Mouse (Mus musculus): ENCODE data around the gene Hamp. TPM values are rescaled to one million over a fixed set of nuclear protein-coding genes. Genes with fewer than 3 reads are reported as not detected.
"Not testable (repeated sequence)": the region's sequence is repeated elsewhere in the genome, so short reads cannot be mapped to it uniquely, and the experiment has no call there.

Hamp gene
- polyA plus RNA-seq, 1 experiment from 2014 or later, result not detected

DNA sequence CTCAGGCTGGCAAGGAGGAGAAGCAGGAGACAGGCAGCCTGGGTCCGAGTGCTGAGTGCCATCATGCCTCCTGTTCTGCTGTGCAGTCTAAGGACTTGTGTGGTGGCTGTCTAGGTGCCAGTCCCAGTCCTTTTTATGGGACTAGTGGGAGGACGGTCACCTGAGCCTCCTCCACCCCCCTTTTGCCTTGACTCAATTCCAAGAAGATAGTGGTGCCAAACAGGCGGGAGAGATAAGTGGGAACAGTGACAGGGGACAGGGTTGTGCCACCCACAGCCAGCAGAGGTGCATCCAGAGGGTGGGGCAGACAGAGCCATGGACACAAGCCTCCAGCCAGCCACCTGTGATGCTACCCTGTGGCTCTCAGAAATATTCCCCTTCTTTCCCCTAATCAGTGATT is 19.8 kb downstream of the Hamp start:
- no peak overlapping the region for H3K4me2 ChIP-seq (ENCODE audit: low read depth, low read length)
- ATAC-seq (ENCODE audit: low read depth), result no peak
- WGBS, result 66% methylated on average over 3 of the region's 3 CpGs
- H3K9me3 ChIP-seq (ENCODE audit: control insufficient read depth, low read length), result no peaks in the 10 kb centered on the region
- H3K4me1 ChIP-seq (ENCODE audit: control insufficient read depth, insufficient read depth, low read length), result no peaks in the 10 kb centered on the region
- H3K27me3 ChIP-seq (ENCODE audit: control insufficient read depth, insufficient read depth, low read length), result no peaks in the 10 kb centered on the region
- no peaks in the 10 kb centered on the region for H3K36me3 ChIP-seq (ENCODE audit: control insufficient read depth, insufficient read depth, low read length)
- H3K27ac ChIP-seq (ENCODE audit: low read depth, low read length), result no peak overlapping the region
- no peak overlapping the region for H3K4me3 ChIP-seq (ENCODE audit: low read depth, low read length)
- H3K9ac ChIP-seq (replicated peaks; ENCODE audit: low read depth, low read length), result no peak overlapping the region

- not testable (repeated sequence) for H3K9ac ChIP-seq (replicated peaks; ENCODE audit: low read depth, low read length); ATAC-seq (ENCODE audit: low read depth); H3K27me3 ChIP-seq (ENCODE audit: control insufficient read depth, insufficient read depth, low read length); H3K27ac ChIP-seq (ENCODE audit: low read depth, low read length); H3K36me3 ChIP-seq (ENCODE audit: control insufficient read depth, insufficient read depth, low read length); H3K4me2 ChIP-seq (ENCODE audit: low read depth, low read length); H3K9me3 ChIP-seq (ENCODE audit: control insufficient read depth, low read length); H3K4me3 ChIP-seq (ENCODE audit: low read depth, low read length); H3K4me1 ChIP-seq (ENCODE audit: control insufficient read depth, insufficient read depth, low read length)
- 47% methylated on average over 3 of the region's 3 CpGs for WGBS
Observed at GRCm38 (mm10) chr7:30922490-30922889, 21.3 kb downstream of the Hamp start.

- H3K4me2 ChIP-seq (ENCODE audit: low read depth, low read length), result no peak overlapping the region
- H3K27ac ChIP-seq (ENCODE audit: low read depth, low read length), result no peak overlapping the region
- H3K36me3 ChIP-seq (ENCODE audit: control insufficient read depth, insufficient read depth, low read length), result no peaks in the 10 kb centered on the region
- no peak overlapping the region for H3K9ac ChIP-seq (replicated peaks; ENCODE audit: low read depth, low read length)
- H3K9me3 ChIP-seq (ENCODE audit: control insufficient read depth, low read length), result no peaks in the 10 kb centered on the region
- ATAC-seq (ENCODE audit: low read depth), result no peak
- H3K27me3 ChIP-seq (ENCODE audit: control insufficient read depth, insufficient read depth, low read length), result no peaks in the 10 kb centered on the region
- no peaks in the 10 kb centered on the region for H3K4me1 ChIP-seq (ENCODE audit: control insufficient read depth, insufficient read depth, low read length)
- no peak overlapping the region for H3K4me3 ChIP-seq (ENCODE audit: low read depth, low read length)
- 60% methylated on average over 3 of the region's 3 CpGs for WGBS
Observed at GRCm38 (mm10) chr7:30920217-30920616, 23.6 kb downstream of the Hamp start.

- no peak overlapping the region for H3K9ac ChIP-seq (replicated peaks; ENCODE audit: low read depth, low read length)
- H3K27ac ChIP-seq (ENCODE audit: low read depth, low read length), result no peak overlapping the region
- WGBS, result 77% methylated on average over 4 of the region's 4 CpGs
- no peak overlapping the region for H3K4me2 ChIP-seq (ENCODE audit: low read depth, low read length)
- no peaks in the 10 kb centered on the region for H3K27me3 ChIP-seq (ENCODE audit: control insufficient read depth, insufficient read depth, low read length)
- H3K36me3 ChIP-seq (ENCODE audit: control insufficient read depth, insufficient read depth, low read length), result no peaks in the 10 kb centered on the region
- H3K4me3 ChIP-seq (ENCODE audit: low read depth, low read length), result no peak overlapping the region
- H3K9me3 ChIP-seq (ENCODE audit: control insufficient read depth, low read length), result no peaks in the 10 kb centered on the region
- H3K4me1 ChIP-seq (ENCODE audit: control insufficient read depth, insufficient read depth, low read length), result no peaks in the 10 kb centered on the region
- no peak for ATAC-seq (ENCODE audit: low read depth)
Observed at GRCm38 (mm10) chr7:30917219-30917618, 26.6 kb downstream of the Hamp start.

GRCm38 (mm10) chr7:30916713-30917112 is 27.1 kb downstream of the Hamp start:
- Histone ChIP-seq H3K4me1 (ENCODE audit: control insufficient read depth, insufficient read depth, low read length) (no peaks in the 10 kb centered on the region), H3K9me3 (ENCODE audit: control insufficient read depth, low read length) (no peaks in the 10 kb centered on the region), H3K9ac (replicated peaks; ENCODE audit: low read depth, low read length) (no peak overlapping the region), H3K4me2 (ENCODE audit: low read depth, low read length) (no peak overlapping the region), H3K36me3 (ENCODE audit: control insufficient read depth, insufficient read depth, low read length) (no peaks in the 10 kb centered on the region), H3K4me3 (ENCODE audit: low read depth, low read length) (no peak overlapping the region), H3K27me3 (ENCODE audit: control insufficient read depth, insufficient read depth, low read length) (no peaks in the 10 kb centered on the region), H3K27ac (ENCODE audit: low read depth, low read length) (no peak overlapping the region)
- ATAC-seq (ENCODE audit: low read depth), result no peak
- WGBS, result 39% methylated on average over 6 of the region's 6 CpGs

DNA sequence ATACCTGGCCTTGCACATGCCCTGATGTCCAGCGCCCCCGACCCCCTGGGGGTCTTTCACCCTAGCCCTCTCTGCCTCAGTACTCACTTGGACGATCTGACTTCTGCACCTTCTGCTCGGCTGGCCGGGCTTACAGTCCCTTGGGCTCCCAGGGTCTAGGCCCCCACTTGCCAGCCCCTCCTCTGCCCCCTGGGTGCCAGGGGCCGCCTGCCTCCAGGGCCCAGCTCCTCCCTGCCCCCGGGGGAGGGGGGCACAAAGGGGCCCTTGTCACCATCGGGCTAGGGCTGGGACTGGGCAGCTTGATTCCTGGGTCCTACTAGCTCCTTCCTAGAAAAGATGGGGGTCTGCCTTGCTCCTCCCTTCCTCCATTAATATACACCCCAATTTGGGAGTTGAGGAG is 29.1 kb downstream of the Hamp start, which contains the start of gene Mag:
Mag (minus strand) TSS at position 142 of the 400 bp plus-strand sequence.
- Histone ChIP-seq H3K9ac (replicated peaks; ENCODE audit: low read depth, low read length) (no peak within 1 kb of the TSS), H3K36me3 (ENCODE audit: control insufficient read depth, insufficient read depth, low read length) (no peaks in the 10 kb centered on the region), H3K4me1 (ENCODE audit: control insufficient read depth, insufficient read depth, low read length) (no peaks in the 10 kb centered on the region), H3K9me3 (ENCODE audit: control insufficient read depth, low read length) (no peaks in the 10 kb centered on the region), H3K27me3 (ENCODE audit: control insufficient read depth, insufficient read depth, low read length) (no peaks in the 10 kb centered on the region), H3K27ac (ENCODE audit: low read depth, low read length) (no peak within 1 kb of the TSS), H3K4me3 (ENCODE audit: low read depth, low read length) (no peak within 1 kb of the TSS), H3K4me2 (ENCODE audit: low read depth, low read length) (no peak within 1 kb of the TSS)
- ATAC-seq (ENCODE audit: low read depth), result no peak
- 74% methylated on average over 8 of the region's 8 CpGs for WGBS

GRCm38 (mm10) chr7:30909773-30910172 is 34.1 kb downstream of the Hamp start:
- Histone ChIP-seq H3K4me2 (ENCODE audit: low read depth, low read length) (no peak overlapping the region), H3K9me3 (ENCODE audit: control insufficient read depth, low read length) (no peaks in the 10 kb centered on the region), H3K9ac (replicated peaks; ENCODE audit: low read depth, low read length) (no peak overlapping the region), H3K27me3 (ENCODE audit: control insufficient read depth, insufficient read depth, low read length) (no peaks in the 10 kb centered on the region), H3K27ac (ENCODE audit: low read depth, low read length) (no peak overlapping the region), H3K4me3 (ENCODE audit: low read depth, low read length) (no peak overlapping the region), H3K4me1 (ENCODE audit: control insufficient read depth, insufficient read depth, low read length) (peaks cover 5% of the 10 kb centered on the region), H3K36me3 (ENCODE audit: control insufficient read depth, insufficient read depth, low read length) (no peaks in the 10 kb centered on the region)
- 91% methylated on average over 6 of the region's 6 CpGs for WGBS
- ATAC-seq (ENCODE audit: low read depth), result no peak

GRCm38 (mm10) chr7:30908992-30909431 is 34.8 kb downstream of the Hamp start:
- WGBS, result 26% methylated on average over 17 of the region's 17 CpGs
- Histone ChIP-seq H3K27ac (ENCODE audit: low read depth, low read length) (no peak overlapping the region), H3K4me3 (ENCODE audit: low read depth, low read length) (peak overlapping the region; percentile 20; the same call in 1 of the 2 replicates), H3K36me3 (ENCODE audit: control insufficient read depth, insufficient read depth, low read length) (no peaks in the 10 kb centered on the region), H3K4me1 (ENCODE audit: control insufficient read depth, insufficient read depth, low read length) (peaks cover 5% of the 10 kb centered on the region), H3K9me3 (ENCODE audit: control insufficient read depth, low read length) (no peaks in the 10 kb centered on the region), H3K4me2 (ENCODE audit: low read depth, low read length) (peak overlapping the region; percentile 43), H3K27me3 (ENCODE audit: control insufficient read depth, insufficient read depth, low read length) (no peaks in the 10 kb centered on the region), H3K9ac (replicated peaks; ENCODE audit: low read depth, low read length) (no peak overlapping the region)
- 0 out of 2 replicates have a peak, but pooled peaks have one; percentile 9 for ATAC-seq (ENCODE audit: low read depth)

- 2% methylated on average over 25 of the region's 26 CpGs for WGBS
- peak overlapping the region; percentile 43 for H3K4me2 ChIP-seq (ENCODE audit: low read depth, low read length)
- peaks cover 5% of the 10 kb centered on the region for H3K4me1 ChIP-seq (ENCODE audit: control insufficient read depth, insufficient read depth, low read length)
- no peaks in the 10 kb centered on the region for H3K9me3 ChIP-seq (ENCODE audit: control insufficient read depth, low read length)
- H3K4me3 ChIP-seq (ENCODE audit: low read depth, low read length), result peak overlapping the region; percentile 20
- peak overlapping the region; percentile 26; the same call in 1 of the 2 replicates for H3K9ac ChIP-seq (replicated peaks; ENCODE audit: low read depth, low read length)
- no peak overlapping the region for H3K27ac ChIP-seq (ENCODE audit: low read depth, low read length)
- ATAC-seq (ENCODE audit: low read depth), result peak; percentile 44; the same call in 1 of the 2 replicates
- H3K36me3 ChIP-seq (ENCODE audit: control insufficient read depth, insufficient read depth, low read length), result no peaks in the 10 kb centered on the region
- H3K27me3 ChIP-seq (ENCODE audit: control insufficient read depth, insufficient read depth, low read length), result no peaks in the 10 kb centered on the region
Observed at GRCm38 (mm10) chr7:30908277-30908991, 35.4 kb downstream of the Hamp start.
